Mouse (Mus musculus): Measurements from ENCODE around the gene Ndufb5. TPM values are rescaled to one million over a fixed set of nuclear protein-coding genes. Genes with fewer than 3 reads are reported as not detected.

The Ndufb5 gene
- 322 and 327 TPM in 2 replicates for polyA plus RNA-seq (2015; fragmentation: Nextera tagmentation; extraction: Ambion mirVana)

GRCm38 (mm10) chr3:32736244-32737171, at the start of gene Ndufb5:
Gene Ndufb5, plus strand, starts transcription at chr3:32736990.
- peak within 1 kb of the TSS; percentile 89 for H3K4me3 ChIP-seq (ENCODE audit: low read depth, low read length)
- DNase-seq (ENCODE audit: low spot score): peak; percentile 99
- ATAC-seq (ENCODE audit: low FRiP score, low TSS enrichment): peak; percentile 99
- peak within 1 kb of the TSS; percentile 83 for H3K27ac ChIP-seq (replicated peaks)
- H3K36me3 ChIP-seq (ENCODE audit: control insufficient read depth, insufficient read depth, low read length): peaks cover 11% of the 10 kb centered on the region; the same call in 1 of the 2 replicates
- WGBS: under 1% methylated on average over 60 of the region's 62 CpGs
- H3K27me3 ChIP-seq (ENCODE audit: control insufficient read depth, insufficient read depth, low read length): no peaks in the 10 kb centered on the region
- no peaks in the 10 kb centered on the region for H3K9me3 ChIP-seq (ENCODE audit: control insufficient read depth, low read length)
- peak within 1 kb of the TSS; percentile 95 for H3K4me2 ChIP-seq (replicated peaks; ENCODE audit: low read depth)
- H3K4me1 ChIP-seq (replicated peaks; ENCODE audit: control insufficient read depth, insufficient read depth): no peaks in the 10 kb centered on the region
- peak within 1 kb of the TSS; percentile 77 for H3K9ac ChIP-seq (ENCODE audit: low read length)
- TF ChIP-seq CTCF (IDR thresholded peaks at IDR 0.05; ENCODE audit: low read depth): no peak; the same call in 1 of the 2 replicates
- TF ChIP-seq EP300 (optimal IDR thresholded peaks at IDR 0.05): no peak

DNA sequence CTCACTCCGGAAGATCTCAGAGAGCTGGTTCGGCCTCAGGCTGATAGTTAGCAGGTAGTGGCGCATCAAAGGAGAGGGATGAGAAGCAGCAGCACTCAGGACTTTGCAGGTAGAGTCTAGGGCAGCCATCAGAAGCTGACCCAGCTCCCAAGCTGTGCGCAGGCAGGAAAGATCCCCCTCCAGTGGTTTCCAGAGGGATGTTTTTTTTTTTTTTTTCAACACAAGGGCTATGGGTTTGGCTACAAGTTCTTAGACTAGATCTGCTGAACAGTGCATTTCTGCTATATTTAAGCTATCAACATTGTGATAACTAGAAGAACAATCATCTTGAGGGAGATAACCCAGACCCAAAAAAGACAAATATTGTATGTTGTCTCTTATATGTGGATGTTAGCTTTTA, 49.6 kb upstream of the Ndufb5 start:
- ATAC-seq (ENCODE audit: low FRiP score, low TSS enrichment) (no peak), DNase-seq (ENCODE audit: low spot score) (no peak)
- TF ChIP-seq CTCF (IDR thresholded peaks at IDR 0.05; ENCODE audit: low read depth) (peak; percentile 50), EP300 (optimal IDR thresholded peaks at IDR 0.05) (no peak)
- Histone ChIP-seq H3K4me2 (replicated peaks; ENCODE audit: low read depth) (no peak overlapping the region), H3K9ac (ENCODE audit: low read length) (no peak overlapping the region), H3K4me1 (replicated peaks; ENCODE audit: control insufficient read depth, insufficient read depth) (no peaks in the 10 kb centered on the region), H3K36me3 (ENCODE audit: control insufficient read depth, insufficient read depth, low read length) (no peaks in the 10 kb centered on the region), H3K27ac (replicated peaks) (no peak overlapping the region), H3K4me3 (ENCODE audit: low read depth, low read length) (no peak overlapping the region), H3K9me3 (ENCODE audit: control insufficient read depth, low read length) (no peaks in the 10 kb centered on the region), H3K27me3 (ENCODE audit: control insufficient read depth, insufficient read depth, low read length) (no peaks in the 10 kb centered on the region)
- WGBS: 44% methylated on average over 4 of the region's 4 CpGs

DNA sequence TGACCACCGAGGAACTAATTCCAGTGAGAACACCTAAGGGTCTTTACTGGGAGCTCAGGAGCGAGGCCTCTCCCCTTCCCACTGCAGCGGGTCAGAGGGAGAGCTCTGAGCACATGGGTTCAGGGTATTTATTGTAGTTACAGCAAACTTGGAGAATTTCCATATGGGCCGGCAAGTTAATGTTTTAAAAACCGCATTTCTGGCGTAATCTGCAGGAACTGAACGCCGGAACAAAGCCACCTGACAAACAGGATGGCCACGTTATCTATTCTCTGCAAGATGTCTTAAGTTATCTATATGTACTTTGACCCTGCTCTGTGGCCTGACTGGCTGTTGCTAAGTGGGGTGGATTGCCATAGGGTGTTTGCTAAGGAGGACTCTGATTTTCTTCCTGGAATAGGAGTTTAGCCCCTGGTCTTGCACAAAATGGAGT, 47.2 kb upstream of the Ndufb5 start:
- Histone ChIP-seq H3K4me2 (replicated peaks; ENCODE audit: low read depth) (no peak overlapping the region), H3K9ac (ENCODE audit: low read length) (no peak overlapping the region), H3K4me3 (ENCODE audit: low read depth, low read length) (no peak overlapping the region), H3K9me3 (ENCODE audit: control insufficient read depth, low read length) (no peaks in the 10 kb centered on the region), H3K27ac (replicated peaks) (no peak overlapping the region), H3K36me3 (ENCODE audit: control insufficient read depth, insufficient read depth, low read length) (no peaks in the 10 kb centered on the region), H3K4me1 (replicated peaks; ENCODE audit: control insufficient read depth, insufficient read depth) (no peaks in the 10 kb centered on the region), H3K27me3 (ENCODE audit: control insufficient read depth, insufficient read depth, low read length) (no peaks in the 10 kb centered on the region)
- WGBS: 49% methylated on average over 9 of the region's 9 CpGs
- no peak for TF ChIP-seq CTCF (IDR thresholded peaks at IDR 0.05; ENCODE audit: low read depth)
- TF ChIP-seq EP300 (optimal IDR thresholded peaks at IDR 0.05): no peak
- DNase-seq (ENCODE audit: low spot score): no peak
- ATAC-seq (ENCODE audit: low FRiP score, low TSS enrichment): no peak

DNA sequence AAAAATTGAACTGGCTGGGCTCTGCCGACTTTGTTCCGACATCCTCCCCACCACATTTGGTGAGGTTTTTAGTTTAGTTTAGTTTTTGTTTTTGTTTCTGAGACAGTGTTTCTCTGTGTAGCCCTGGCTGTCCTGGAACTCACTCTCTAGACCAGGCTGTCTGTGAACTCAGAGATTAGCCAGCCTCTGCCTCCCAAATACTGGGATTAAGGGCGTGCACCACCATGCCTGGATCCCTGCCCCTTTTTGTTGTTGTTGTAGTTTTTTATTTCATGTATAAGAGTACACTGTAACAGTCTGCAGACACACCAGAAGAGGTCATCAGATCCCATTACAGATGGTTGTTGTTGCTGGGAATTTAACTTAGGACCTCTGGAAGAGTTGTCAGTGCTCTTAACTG, 46.8 kb upstream of the Ndufb5 start:
- WGBS: 75% methylated on average over 3 of the region's 3 CpGs
- ATAC-seq (ENCODE audit: low FRiP score, low TSS enrichment) (no peak), DNase-seq (ENCODE audit: low spot score) (no peak)
- no peaks in the 10 kb centered on the region for H3K9me3 ChIP-seq (ENCODE audit: control insufficient read depth, low read length)
- TF ChIP-seq CTCF (IDR thresholded peaks at IDR 0.05; ENCODE audit: low read depth) (no peak), EP300 (optimal IDR thresholded peaks at IDR 0.05) (no peak)
- H3K4me1 ChIP-seq (replicated peaks; ENCODE audit: control insufficient read depth, insufficient read depth): no peaks in the 10 kb centered on the region
- no peak overlapping the region for H3K9ac ChIP-seq (ENCODE audit: low read length)
- no peak overlapping the region for H3K4me3 ChIP-seq (ENCODE audit: low read depth, low read length)
- H3K27ac ChIP-seq (replicated peaks): no peak overlapping the region
- no peaks in the 10 kb centered on the region for H3K27me3 ChIP-seq (ENCODE audit: control insufficient read depth, insufficient read depth, low read length)
- no peak overlapping the region for H3K4me2 ChIP-seq (replicated peaks; ENCODE audit: low read depth)
- no peaks in the 10 kb centered on the region for H3K36me3 ChIP-seq (ENCODE audit: control insufficient read depth, insufficient read depth, low read length)

- no peak for TF ChIP-seq CTCF (IDR thresholded peaks at IDR 0.05; ENCODE audit: low read depth)
- H3K4me2 ChIP-seq (replicated peaks; ENCODE audit: low read depth): no peak overlapping the region
- WGBS: 59% methylated on average over 1 of the region's 1 CpGs
- no peaks in the 10 kb centered on the region for H3K9me3 ChIP-seq (ENCODE audit: control insufficient read depth, low read length)
- DNase-seq (ENCODE audit: low spot score) (no peak), ATAC-seq (ENCODE audit: low FRiP score, low TSS enrichment) (no peak)
- H3K4me1 ChIP-seq (replicated peaks; ENCODE audit: control insufficient read depth, insufficient read depth): no peaks in the 10 kb centered on the region
- no peak overlapping the region for H3K9ac ChIP-seq (ENCODE audit: low read length)
- H3K36me3 ChIP-seq (ENCODE audit: control insufficient read depth, insufficient read depth, low read length): no peaks in the 10 kb centered on the region
- no peak overlapping the region for H3K4me3 ChIP-seq (ENCODE audit: low read depth, low read length)
- H3K27me3 ChIP-seq (ENCODE audit: control insufficient read depth, insufficient read depth, low read length): no peaks in the 10 kb centered on the region
- H3K27ac ChIP-seq (replicated peaks): no peak overlapping the region
Measured at GRCm38 (mm10) chr3:32690901-32691300, 45.9 kb upstream of the Ndufb5 start.

DNA sequence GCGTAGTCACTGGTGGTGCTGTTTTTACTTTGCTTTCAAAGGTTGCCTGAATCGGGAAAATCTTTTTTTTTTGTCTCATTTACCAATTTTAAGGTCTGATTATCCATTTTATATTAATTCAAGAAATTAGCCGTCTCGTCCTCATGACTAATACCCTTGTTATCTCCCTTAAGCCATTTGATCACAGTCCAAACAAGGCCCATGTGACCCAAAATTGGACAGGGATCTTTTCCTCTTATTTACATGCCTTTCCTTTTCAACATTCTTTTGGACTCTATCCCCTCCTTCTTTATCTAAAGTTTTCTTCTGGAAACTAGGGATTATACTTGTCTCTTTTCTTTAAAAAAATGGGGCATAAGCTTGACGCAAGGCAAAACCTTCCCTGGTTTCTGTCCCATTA, 44.9 kb upstream of the Ndufb5 start:
- Histone ChIP-seq H3K9me3 (ENCODE audit: control insufficient read depth, low read length) (no peaks in the 10 kb centered on the region), H3K9ac (ENCODE audit: low read length) (no peak overlapping the region), H3K27ac (replicated peaks) (no peak overlapping the region), H3K36me3 (ENCODE audit: control insufficient read depth, insufficient read depth, low read length) (no peaks in the 10 kb centered on the region), H3K4me1 (replicated peaks; ENCODE audit: control insufficient read depth, insufficient read depth) (no peaks in the 10 kb centered on the region), H3K27me3 (ENCODE audit: control insufficient read depth, insufficient read depth, low read length) (no peaks in the 10 kb centered on the region), H3K4me2 (replicated peaks; ENCODE audit: low read depth) (no peak overlapping the region), H3K4me3 (ENCODE audit: low read depth, low read length) (no peak overlapping the region)
- WGBS: 45% methylated on average over 5 of the region's 5 CpGs
- DNase-seq (ENCODE audit: low spot score): no peak
- ATAC-seq (ENCODE audit: low FRiP score, low TSS enrichment): no peak
- TF ChIP-seq CTCF (IDR thresholded peaks at IDR 0.05; ENCODE audit: low read depth): no peak
- TF ChIP-seq EP300 (optimal IDR thresholded peaks at IDR 0.05): no peak

Measured in stomach, postnatal 0 days (tissue).